Mouse (Mus musculus): ENCODE data around the gene Alkbh7.
A peak's percentile ranks its signal among the peaks of the same experiment; 100 is the strongest.

Gene Alkbh7

GRCm38 (mm10) chr17:56997029-56997667, at the start of gene Alkbh7:
Alkbh7 (plus strand) TSS chr17:56997339.
- peak; percentile 97 for DNase-seq (ENCODE audit: low spot score)

- DNase-seq (ENCODE audit: low spot score) = no peak
Observed at GRCm38 (mm10) chr17:56950915-56951314, 46.2 kb upstream of the Alkbh7 start.

- DNase-seq (ENCODE audit: low spot score) = no peak
Observed at GRCm38 (mm10) chr17:56952639-56953038, 44.5 kb upstream of the Alkbh7 start.

- no peak for DNase-seq (ENCODE audit: low spot score)
Observed at GRCm38 (mm10) chr17:56954871-56955270, 42.3 kb upstream of the Alkbh7 start.

GRCm38 (mm10) chr17:56957763-56958429, 39.2 kb upstream of the Alkbh7 start:
- DNase-seq (ENCODE audit: low spot score) = no peak

- no peak for DNase-seq (ENCODE audit: low spot score)
Observed at GRCm38 (mm10) chr17:56958667-56959066, 38.5 kb upstream of the Alkbh7 start.

- DNase-seq (ENCODE audit: low spot score) = no peak
Observed at GRCm38 (mm10) chr17:56961880-56962279, 35.3 kb upstream of the Alkbh7 start.

- DNase-seq (ENCODE audit: low spot score) = no peak
Observed at GRCm38 (mm10) chr17:56962642-56963405, 34.3 kb upstream of the Alkbh7 start.

- DNase-seq (ENCODE audit: low spot score) = no peak
Observed at GRCm38 (mm10) chr17:56963646-56964045, 33.5 kb upstream of the Alkbh7 start.

GRCm38 (mm10) chr17:56969321-56969720, 27.8 kb upstream of the Alkbh7 start:
- no peak for DNase-seq (ENCODE audit: low spot score)

- DNase-seq (ENCODE audit: low spot score) = no peak
Observed at GRCm38 (mm10) chr17:56970081-56970480, 27.1 kb upstream of the Alkbh7 start.

- DNase-seq (ENCODE audit: low spot score) = no peak
Observed at GRCm38 (mm10) chr17:56973956-56974707, 23.0 kb upstream of the Alkbh7 start.

GRCm38 (mm10) chr17:56974708-56975240, 22.4 kb upstream of the Alkbh7 start:
- DNase-seq (ENCODE audit: low spot score) = no peak

GRCm38 (mm10) chr17:56975391-56975790, 21.7 kb upstream of the Alkbh7 start:
- DNase-seq (ENCODE audit: low spot score) = no peak

- no peak for DNase-seq (ENCODE audit: low spot score)
Observed at GRCm38 (mm10) chr17:56976531-56977390, 20.4 kb upstream of the Alkbh7 start.

GRCm38 (mm10) chr17:56979524-56979923, 17.6 kb upstream of the Alkbh7 start:
- no peak for DNase-seq (ENCODE audit: low spot score)

GRCm38 (mm10) chr17:56981049-56981448, 16.1 kb upstream of the Alkbh7 start:
- no peak for DNase-seq (ENCODE audit: low spot score)

- DNase-seq (ENCODE audit: low spot score) = no peak
Observed at GRCm38 (mm10) chr17:56982013-56982412, 15.1 kb upstream of the Alkbh7 start, which contains the start of gene Acer1. Acer1 (minus strand) TSS chr17:56982126.

- no peak for DNase-seq (ENCODE audit: low spot score)
Observed at GRCm38 (mm10) chr17:56984886-56985285, 12.3 kb upstream of the Alkbh7 start.

- DNase-seq (ENCODE audit: low spot score) = no peak
Observed at GRCm38 (mm10) chr17:56985656-56986055, 11.5 kb upstream of the Alkbh7 start.

All from ovary, adult 18-20 months (tissue).